Mouse (Mus musculus) midbrain, embryonic 14.5 days (tissue): ENCODE measurements around the gene Cd3d. TPM values are rescaled to one million over a fixed set of nuclear protein-coding genes. Genes with fewer than 3 reads are reported as not detected.

ENCODE experiments used
- ATAC-seq: fragments of 200-750 bp; cut with Nextera tagmentation; 2 replicates; pipeline ENCODE4 v1.8.0; 2017; ENCODE audit warnings: moderate number of reproducible peaks, moderate library complexity; ENCODE audit not compliant: low FRiP score, low TSS enrichment
- DNase-seq: peaks from one replicate; pipeline ENCODE4 v3.0.0-alpha.2; 2015
- H3K27ac ChIP-seq: fragments of 300-500 bp; sonication (generic); replicated peaks from 2 replicates; pipeline ENCODE4 v1.5.1; 2014; ENCODE audit warnings: mild to moderate bottlenecking, low read depth, low read length, moderate library complexity
- H3K27me3 ChIP-seq: fragments of 300-500 bp; sonication (generic); 2 replicates; pipeline ENCODE4 v1.6.1; 2014; ENCODE audit warnings: low read length, control low read depth, mixed read lengths; ENCODE audit not compliant: control insufficient read depth, insufficient read depth
- H3K36me3 ChIP-seq: fragments of 300-500 bp; sonication (generic); 2 replicates; pipeline ENCODE4 v1.6.1; 2014; ENCODE audit warnings: low read length, control low read depth; ENCODE audit not compliant: control insufficient read depth, insufficient read depth
- H3K4me1 ChIP-seq: fragments of 300-500 bp; sonication (generic); 2 replicates; pipeline ENCODE4 v1.6.1; 2014; ENCODE audit warnings: mild to moderate bottlenecking, antibody characterized with exemption, low read length, control low read depth; ENCODE audit not compliant: control insufficient read depth, insufficient read depth
- H3K4me2 ChIP-seq: fragments of 300-500 bp; sonication (generic); 2 replicates; pipeline ENCODE4 v1.6.1; 2014; ENCODE audit warnings: mild to moderate bottlenecking, low read length, moderate library complexity
- H3K4me3 ChIP-seq: fragments of 300-500 bp; sonication (generic); replicated peaks from 2 replicates; pipeline ENCODE4 v1.5.1; 2014; ENCODE audit warnings: low read depth, low read length
- H3K9ac ChIP-seq: fragments of 300-500 bp; sonication (generic); replicated peaks from 2 replicates; pipeline ENCODE4 v1.6.1; 2014; ENCODE audit warnings: mild to moderate bottlenecking, low read length, moderate library complexity
- H3K9me3 ChIP-seq: fragments of 300-500 bp; sonication (generic); 2 replicates; pipeline ENCODE4 v1.6.1; 2016; ENCODE audit warnings: low read length, control low read depth, mixed read lengths; ENCODE audit not compliant: control insufficient read depth
- WGBS: fragments of 180-500 bp; shearing (Covaris S2); extraction: QIAGEN DNeasy Blood & Tissue Kit; methylation state at CpG from one replicate; pipeline ENCODE4 v1.1.7; 2014; 5-methylcytosine and 5-hydroxymethylcytosine counted together
- polyA plus RNA-seq: library from polyadenylated mRNA; unstranded; fragments of >200 nt; fragmentation: Nextera tagmentation; extraction: Ambion mirVana; gene quantifications from 2 replicates; pipeline ENCODE4 v1.2.1, GENCODE M21; 2014

Cd3d gene
- polyA plus RNA-seq, 1 experiment from 2014 or later: not detected

- Histone ChIP-seq H3K36me3 (no peaks in the 10 kb centered on the region), H3K4me2 (no peak overlapping the region), H3K4me1 (no peaks in the 10 kb centered on the region), H3K27me3 (no peaks in the 10 kb centered on the region), H3K27ac (no peak overlapping the region), H3K9me3 (no peaks in the 10 kb centered on the region), H3K4me3 (no peak overlapping the region), H3K9ac (no peak overlapping the region)
- DNase-seq (no peak), ATAC-seq (no peak)
- WGBS: 79% methylated on average over 11 of the region's 11 CpGs
Observed at GRCm38 (mm10) chr9:44998138-44998537, 16.6 kb downstream of the Cd3d start.

- Histone ChIP-seq H3K4me2 (no peak overlapping the region), H3K9ac (no peak overlapping the region), H3K27ac (no peak overlapping the region), H3K27me3 (no peaks in the 10 kb centered on the region), H3K9me3 (no peaks in the 10 kb centered on the region), H3K4me3 (no peak overlapping the region), H3K4me1 (no peaks in the 10 kb centered on the region), H3K36me3 (no peaks in the 10 kb centered on the region)
- DNase-seq (no peak), ATAC-seq (no peak)
- WGBS: 63% methylated on average over 6 of the region's 6 CpGs
Observed at GRCm38 (mm10) chr9:44999171-44999570, 17.6 kb downstream of the Cd3d start.

GRCm38 (mm10) chr9:44999776-45000175 lies 18.2 kb downstream of the Cd3d start:
- Histone ChIP-seq H3K4me1 (no peaks in the 10 kb centered on the region), H3K27ac (no peak overlapping the region), H3K27me3 (no peaks in the 10 kb centered on the region), H3K9ac (no peak overlapping the region), H3K4me2 (no peak overlapping the region), H3K9me3 (no peaks in the 10 kb centered on the region), H3K36me3 (no peaks in the 10 kb centered on the region), H3K4me3 (no peak overlapping the region)
- no peak for DNase-seq
- 81% methylated on average over 5 of the region's 5 CpGs for WGBS
- no peak for ATAC-seq

GRCm38 (mm10) chr9:45000249-45000648 lies 18.7 kb downstream of the Cd3d start:
- WGBS: 65% methylated on average over 3 of the region's 3 CpGs
- no peak for DNase-seq

GRCm38 (mm10) chr9:45007404-45007803 lies 25.8 kb downstream of the Cd3d start:
- H3K9ac ChIP-seq: no peak overlapping the region
- no peak overlapping the region for H3K27ac ChIP-seq
- DNase-seq (no peak), ATAC-seq (no peak)
- no peaks in the 10 kb centered on the region for H3K27me3 ChIP-seq
- H3K36me3 ChIP-seq: no peaks in the 10 kb centered on the region
- WGBS: 79% methylated on average over 12 of the region's 12 CpGs
- no peaks in the 10 kb centered on the region for H3K4me1 ChIP-seq
- no peak overlapping the region for H3K4me2 ChIP-seq
- no peak overlapping the region for H3K4me3 ChIP-seq
- no peaks in the 10 kb centered on the region for H3K9me3 ChIP-seq

More at GRCm38 (mm10) chr9:45000249-45000648, 18.7 kb downstream of the Cd3d start:
- H3K9ac ChIP-seq: no peak overlapping the region
- no peaks in the 10 kb centered on the region for H3K4me1 ChIP-seq
- no peak overlapping the region for H3K4me3 ChIP-seq
- H3K4me2 ChIP-seq: no peak overlapping the region
- no peak for ATAC-seq
- no peaks in the 10 kb centered on the region for H3K9me3 ChIP-seq
- no peaks in the 10 kb centered on the region for H3K27me3 ChIP-seq
- no peaks in the 10 kb centered on the region for H3K36me3 ChIP-seq
- H3K27ac ChIP-seq: no peak overlapping the region

GRCm38 (mm10) chr9:45008342-45008741 lies 26.8 kb downstream of the Cd3d start:
- Histone ChIP-seq H3K4me1 (no peaks in the 10 kb centered on the region), H3K27ac (no peak overlapping the region), H3K4me2 (no peak overlapping the region), H3K27me3 (no peaks in the 10 kb centered on the region), H3K9me3 (no peaks in the 10 kb centered on the region), H3K36me3 (no peaks in the 10 kb centered on the region), H3K4me3 (no peak overlapping the region), H3K9ac (no peak overlapping the region)
- 39% methylated on average over 4 of the region's 4 CpGs for WGBS
- no peak for DNase-seq
- no peak for ATAC-seq

- H3K27ac ChIP-seq: no peak within 1 kb of the TSS
- no peak within 1 kb of the TSS for H3K4me3 ChIP-seq
- H3K9ac ChIP-seq: no peak within 1 kb of the TSS
- no peaks in the 10 kb centered on the region for H3K36me3 ChIP-seq
- ATAC-seq: no peak
- no peak within 1 kb of the TSS for H3K4me2 ChIP-seq
- no peak for DNase-seq
- H3K9me3 ChIP-seq: no peaks in the 10 kb centered on the region
- 82% methylated on average over 19 of the region's 19 CpGs for WGBS
- no peaks in the 10 kb centered on the region for H3K27me3 ChIP-seq
- no peaks in the 10 kb centered on the region for H3K4me1 ChIP-seq
Observed at GRCm38 (mm10) chr9:45009180-45010078, 27.8 kb downstream of the Cd3d start, which contains the start of gene Cd3e. Gene Cd3e (minus strand): TSS chr9:45009627.

- H3K36me3 ChIP-seq: no peaks in the 10 kb centered on the region
- WGBS: 74% methylated on average over 4 of the region's 4 CpGs
- ATAC-seq: no peak
- DNase-seq: peak; percentile 5
- no peaks in the 10 kb centered on the region for H3K9me3 ChIP-seq
- H3K27me3 ChIP-seq: no peaks in the 10 kb centered on the region
- no peaks in the 10 kb centered on the region for H3K4me1 ChIP-seq
- H3K27ac ChIP-seq: no peak overlapping the region
- H3K9ac ChIP-seq: no peak overlapping the region
- H3K4me3 ChIP-seq: no peak overlapping the region
- no peak overlapping the region for H3K4me2 ChIP-seq
Observed at GRCm38 (mm10) chr9:45010461-45010860, 28.9 kb downstream of the Cd3d start.

GRCm38 (mm10) chr9:45011291-45011690 lies 29.7 kb downstream of the Cd3d start:
- Histone ChIP-seq H3K27ac (no peak overlapping the region), H3K4me1 (no peaks in the 10 kb centered on the region), H3K4me3 (no peak overlapping the region), H3K9ac (no peak overlapping the region), H3K4me2 (no peak overlapping the region), H3K9me3 (no peaks in the 10 kb centered on the region), H3K27me3 (no peaks in the 10 kb centered on the region), H3K36me3 (no peaks in the 10 kb centered on the region)
- ATAC-seq: no peak
- DNase-seq: no peak
- WGBS: 57% methylated on average over 6 of the region's 6 CpGs
